Mouse (Mus musculus) cerebellum, postnatal 36 days (tissue): ENCODE results near the gene Sclt1.

Source experiments
- DNase-seq, 2 experiments: peaks; one replicate each; pipeline ENCODE4 v3.0.0; 2021 to 2022; ENCODE audit warnings: mixed read lengths in 2 of 2

Sclt1 gene

DNA sequence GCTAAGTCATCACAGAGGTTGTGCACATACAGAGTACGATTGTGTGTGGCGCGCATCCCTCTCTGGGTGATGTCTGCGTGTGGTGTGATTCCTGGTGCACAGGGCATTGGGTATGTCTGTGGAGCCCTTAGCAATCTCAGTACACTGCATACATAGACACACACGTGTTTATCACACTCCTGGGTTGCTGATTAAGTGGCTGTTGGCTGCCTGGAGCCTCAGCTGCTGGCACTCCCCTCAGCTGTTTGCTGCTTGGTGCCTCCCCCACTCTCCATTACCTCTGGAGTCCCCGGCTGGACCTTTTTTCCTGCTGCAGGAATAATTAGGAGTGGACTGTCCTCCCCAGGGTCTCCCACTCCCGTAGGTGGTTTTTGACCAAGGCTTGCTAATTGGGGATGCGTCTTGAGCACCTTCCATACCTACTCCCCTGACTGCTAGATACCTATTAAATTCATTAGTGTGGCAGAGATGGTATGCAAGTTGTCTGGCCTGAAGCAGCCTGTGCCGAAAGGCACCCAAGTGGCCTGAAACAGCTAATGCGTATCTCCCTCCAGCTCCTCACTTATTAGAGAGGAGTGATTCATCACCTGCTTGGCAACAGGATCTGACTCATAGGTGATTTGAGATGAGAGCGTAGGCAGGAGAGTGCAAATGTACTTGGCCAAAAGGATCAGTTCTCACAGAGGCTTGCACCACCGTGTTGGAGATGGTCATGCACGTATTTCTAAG lies 136.5 kb downstream of the Sclt1 start:
- DNase-seq, result no peak

GRCm38 (mm10) chr3:41604629-41605321 lies 137.5 kb downstream of the Sclt1 start:
- no peak for DNase-seq

DNA sequence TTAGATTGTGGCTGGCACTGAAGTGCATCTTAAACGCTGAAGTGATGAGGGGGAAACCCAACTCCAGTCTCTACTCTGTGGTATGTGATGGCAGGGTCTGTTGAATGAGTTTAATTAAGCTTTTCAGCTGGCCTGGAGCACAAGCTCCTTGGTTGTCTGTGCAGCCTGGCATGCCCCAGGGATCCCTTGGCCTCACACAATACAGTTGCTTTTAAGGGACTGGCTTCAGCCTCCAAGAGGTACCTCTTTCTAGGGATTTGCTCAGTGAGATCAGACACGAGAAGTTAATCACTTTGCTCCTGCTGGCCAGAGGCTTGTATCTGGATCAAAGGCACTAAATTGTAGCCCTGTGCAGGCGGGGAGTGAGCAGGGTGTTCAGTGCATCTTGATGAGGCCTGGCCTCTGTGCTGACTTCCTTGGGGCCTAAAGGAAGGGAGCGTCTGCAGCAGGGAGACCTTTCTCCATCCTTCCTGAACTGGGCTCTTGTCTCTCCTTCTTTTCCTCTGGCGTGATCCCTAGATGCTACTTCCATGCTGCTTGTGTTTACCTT lies 138.8 kb downstream of the Sclt1 start:
- DNase-seq, result no peak

- DNase-seq, result no peak
Observed at GRCm38 (mm10) chr3:41602933-41603332, 139.4 kb downstream of the Sclt1 start.

GRCm38 (mm10) chr3:41601226-41602020 lies 140.9 kb downstream of the Sclt1 start:
- DNase-seq, result no peak

- peak; percentile 69 to 76 for DNase-seq
Observed at GRCm38 (mm10) chr3:41599806-41600589, 142.3 kb downstream of the Sclt1 start.

- DNase-seq, result no peak
Observed at GRCm38 (mm10) chr3:41599226-41599625, 143.1 kb downstream of the Sclt1 start.

GRCm38 (mm10) chr3:41598412-41598811 lies 143.9 kb downstream of the Sclt1 start:
- no peak for DNase-seq

GRCm38 (mm10) chr3:41597036-41597435 lies 145.3 kb downstream of the Sclt1 start:
- DNase-seq, result no peak

DNA sequence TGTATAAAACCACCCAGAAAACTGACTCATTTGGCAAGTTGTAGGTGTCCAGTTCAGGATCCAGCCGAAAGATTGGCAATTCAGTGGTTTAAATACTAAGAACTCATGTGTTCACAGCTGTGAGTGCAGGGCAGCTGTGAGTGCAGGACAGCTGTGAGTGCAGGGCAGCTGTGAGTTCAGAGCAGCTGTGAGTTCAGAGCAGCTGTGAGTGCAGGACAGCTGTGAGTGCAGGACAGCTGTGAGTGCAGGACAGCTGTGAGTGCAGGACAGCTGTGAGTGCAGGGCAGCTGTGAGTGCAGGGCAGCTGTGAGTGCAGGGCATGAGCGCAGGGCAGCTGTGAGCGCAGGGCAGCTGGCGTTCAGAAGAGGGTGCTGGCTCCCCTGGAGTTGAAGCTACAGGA lies 147.3 kb downstream of the Sclt1 start:
- no peak for DNase-seq

GRCm38 (mm10) chr3:41594097-41594879 lies 148.0 kb downstream of the Sclt1 start:
- no peak for DNase-seq

DNA sequence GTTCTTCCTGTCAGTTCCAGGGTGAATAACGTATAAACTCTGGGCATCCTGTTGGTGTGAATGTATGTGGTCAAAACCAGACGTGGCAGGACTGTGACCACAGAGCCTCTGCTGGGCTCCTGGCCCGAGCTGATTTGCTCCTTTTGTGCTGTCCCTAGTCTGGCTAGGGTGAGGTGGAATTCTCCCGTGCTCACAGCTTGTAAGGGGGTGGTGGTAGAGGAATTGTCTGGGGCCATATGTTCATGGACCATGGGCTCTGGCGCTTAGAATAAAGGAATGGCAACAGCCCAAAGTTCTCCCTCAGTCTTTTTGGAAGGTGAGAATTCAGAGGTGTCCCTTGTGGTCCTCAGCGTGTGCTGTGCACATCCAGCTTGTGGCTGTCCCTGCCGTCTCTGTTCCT lies 149.5 kb downstream of the Sclt1 start:
- peak in 1 of 2 experiments; percentile 32 for DNase-seq

DNA sequence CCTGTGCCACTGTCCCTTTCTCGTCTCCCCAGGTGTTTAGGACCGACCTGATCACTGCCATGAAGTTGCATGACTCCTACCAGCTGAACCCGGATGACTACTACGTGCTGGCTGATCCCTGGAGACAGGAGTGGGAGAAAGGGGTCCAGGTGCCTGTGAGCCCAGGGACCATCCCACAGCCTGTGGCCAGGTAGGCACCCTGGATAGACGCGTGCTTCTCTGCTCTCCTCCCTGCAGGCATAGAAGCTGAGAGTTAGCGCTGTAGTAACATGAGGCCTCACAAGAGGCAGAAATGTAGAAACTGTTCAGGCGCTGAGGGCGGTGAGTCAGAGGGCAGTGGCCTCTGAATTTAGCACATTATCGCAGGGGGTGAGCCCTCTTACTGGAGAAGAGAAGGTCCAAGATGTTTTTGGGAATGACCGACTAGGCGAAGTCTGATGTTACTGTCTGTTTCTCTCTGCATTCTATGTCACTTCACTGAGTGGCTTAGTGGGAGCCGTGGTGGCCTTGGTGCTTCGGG lies 150.6 kb downstream of the Sclt1 start:
- DNase-seq, result no peak

GRCm38 (mm10) chr3:41590695-41591559 lies 151.4 kb downstream of the Sclt1 start:
- no peak for DNase-seq

DNA sequence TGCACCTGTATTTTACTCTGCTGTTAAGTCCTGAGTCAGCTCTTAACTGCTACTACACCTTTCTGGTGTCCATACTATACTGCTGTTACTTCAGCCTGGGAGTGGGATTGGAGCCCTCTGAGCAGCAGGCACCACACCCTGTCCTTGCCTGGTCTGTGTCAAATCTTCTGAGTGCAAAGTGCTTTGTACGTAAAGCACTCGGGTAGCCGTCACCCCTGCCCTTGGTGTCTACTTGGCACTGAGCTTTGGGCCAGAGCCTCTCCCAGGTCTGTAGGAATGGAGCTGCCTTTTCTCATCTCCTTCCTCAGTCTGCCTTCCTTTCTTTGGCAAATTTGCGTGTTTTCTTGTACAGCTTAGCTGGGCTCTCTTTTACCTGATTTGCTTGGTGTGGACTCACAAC lies 152.3 kb downstream of the Sclt1 start:
- no peak for DNase-seq

GRCm38 (mm10) chr3:41589246-41589914 lies 152.9 kb downstream of the Sclt1 start:
- no peak for DNase-seq

DNA sequence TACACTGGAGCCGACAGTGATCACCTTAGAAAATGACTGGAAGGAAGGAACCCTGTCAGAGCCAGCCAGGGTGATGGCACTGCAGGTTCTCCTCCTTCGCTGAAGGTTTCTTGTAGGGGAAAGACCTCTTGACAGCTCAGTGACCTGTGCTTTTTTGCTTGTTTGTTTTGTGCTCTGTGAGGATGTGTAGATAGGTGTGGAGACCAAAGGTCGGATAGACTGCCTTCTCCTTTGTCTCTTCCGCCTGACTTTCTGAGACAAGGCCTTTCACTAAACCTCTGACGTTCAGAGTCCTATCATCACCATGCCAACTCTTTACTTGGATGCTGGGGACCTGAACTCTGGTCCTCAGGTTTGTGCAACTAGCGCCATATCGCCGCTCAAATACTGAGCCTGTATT lies 153.8 kb downstream of the Sclt1 start:
- no peak for DNase-seq

GRCm38 (mm10) chr3:41587588-41587987 lies 154.7 kb downstream of the Sclt1 start:
- no peak for DNase-seq

GRCm38 (mm10) chr3:41586917-41587316 lies 155.4 kb downstream of the Sclt1 start:
- no peak for DNase-seq

DNA sequence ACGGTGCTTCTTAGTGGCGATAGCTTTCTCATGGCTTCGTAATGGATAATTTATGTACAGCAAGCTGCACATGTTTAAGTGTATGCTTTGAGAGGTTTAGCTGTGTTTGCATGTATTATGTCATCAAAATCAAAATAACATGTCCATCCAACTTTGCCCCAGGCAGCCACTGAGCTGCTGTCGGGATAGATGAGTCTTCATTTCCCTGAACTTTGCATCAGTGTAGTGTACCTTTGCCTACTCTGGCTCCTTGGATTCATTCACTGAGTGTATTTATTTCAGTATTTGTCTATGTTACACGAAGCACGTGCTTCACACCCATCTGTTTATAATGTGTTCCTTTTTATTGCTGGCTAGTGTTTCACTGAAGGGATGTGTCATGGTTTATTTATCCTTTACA lies 156.0 kb downstream of the Sclt1 start:
- no peak for DNase-seq
